Mouse (Mus musculus) mature B cell (primary cell): ENCODE data around the gene Col4a3.

Experiments
- in situ Hi-C: fragments of 300-500 bp; cut with MboI; formaldehyde crosslinking; loops from 2 replicates; pipeline ENCODE4 v1.14.3; 2019

The Col4a3 gene

DNA sequence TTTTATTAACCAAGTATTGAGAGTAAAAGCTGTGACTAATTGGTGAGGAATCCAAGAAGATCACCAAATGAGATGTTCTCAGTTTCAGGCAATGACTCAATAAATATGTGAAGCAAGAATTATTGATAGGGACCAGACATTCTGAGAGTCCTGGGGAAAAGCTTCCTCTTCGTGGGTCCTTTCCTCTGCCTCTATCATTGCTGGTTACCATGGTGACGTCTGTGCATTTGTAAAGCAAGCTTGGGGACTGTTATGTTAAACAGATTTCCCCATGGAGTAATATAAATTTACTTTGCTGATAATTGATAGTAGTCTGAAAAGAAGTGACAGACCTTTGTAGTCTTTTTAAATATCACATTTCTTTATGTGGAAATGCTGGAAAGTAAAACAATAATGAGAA is 76.8 kb downstream of the Col4a3 start:
- in situ Hi-C loops, result no loop called here

DNA sequence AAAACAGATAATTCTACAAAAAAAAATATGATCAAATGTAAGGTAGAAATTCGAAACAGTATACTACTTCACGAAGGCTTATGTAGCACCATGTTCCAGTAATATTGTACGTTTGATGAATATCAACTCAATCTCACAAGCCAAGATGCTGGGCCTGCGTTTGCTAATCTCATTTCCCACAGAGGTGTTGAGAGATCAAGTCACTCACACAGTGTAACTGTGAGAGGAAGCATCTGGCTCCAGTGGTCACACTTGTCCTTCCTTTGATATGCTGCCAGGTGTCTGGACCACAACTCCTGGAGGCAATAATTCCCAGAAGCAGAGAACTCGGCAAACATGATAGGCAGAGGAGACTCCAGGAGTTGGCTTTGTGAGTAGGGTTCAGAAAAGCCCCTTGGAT is 99.6 kb downstream of the Col4a3 start:
- in situ Hi-C loops, result no loop called here

DNA sequence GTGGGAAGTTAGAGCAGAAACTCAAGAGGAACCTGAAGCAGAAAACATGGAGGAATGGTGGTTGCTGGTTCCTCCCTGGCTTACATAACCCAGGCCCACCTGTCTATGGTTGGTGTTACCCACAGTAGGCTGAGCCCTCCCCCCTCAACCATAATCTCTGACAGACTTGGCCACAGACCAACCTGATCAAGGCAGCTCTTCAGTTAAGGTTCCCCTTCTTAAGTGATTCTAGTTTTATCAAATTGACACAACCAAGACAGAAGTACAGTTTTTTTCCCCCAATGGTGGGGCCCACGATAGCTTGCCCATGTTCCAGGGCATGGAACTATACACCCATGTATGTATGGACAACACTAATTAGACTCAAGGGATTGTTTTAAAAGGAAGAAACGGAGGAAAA is 100.1 kb downstream of the Col4a3 start:
- in situ Hi-C loops, result no loop called here

DNA sequence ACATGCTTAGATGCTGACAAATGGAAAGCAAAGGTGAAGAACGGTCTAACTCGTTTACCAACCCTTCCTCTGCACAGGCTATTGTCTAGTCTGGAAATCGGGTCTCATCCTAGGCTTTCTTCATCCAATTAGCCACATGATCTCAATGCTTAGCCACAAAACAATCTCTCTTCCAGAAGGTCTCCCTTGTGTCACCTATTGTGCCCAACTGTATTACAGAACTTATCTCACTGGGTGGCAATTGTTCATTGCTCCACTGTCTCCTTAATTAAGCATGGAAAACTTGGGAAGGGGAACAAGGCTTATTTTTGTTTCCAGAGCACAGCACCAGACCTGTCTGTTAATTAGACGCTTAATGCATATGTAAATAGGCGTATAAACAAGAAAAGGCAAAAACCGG is 101.2 kb downstream of the Col4a3 start:
- in situ Hi-C loops, result no loop called here

DNA sequence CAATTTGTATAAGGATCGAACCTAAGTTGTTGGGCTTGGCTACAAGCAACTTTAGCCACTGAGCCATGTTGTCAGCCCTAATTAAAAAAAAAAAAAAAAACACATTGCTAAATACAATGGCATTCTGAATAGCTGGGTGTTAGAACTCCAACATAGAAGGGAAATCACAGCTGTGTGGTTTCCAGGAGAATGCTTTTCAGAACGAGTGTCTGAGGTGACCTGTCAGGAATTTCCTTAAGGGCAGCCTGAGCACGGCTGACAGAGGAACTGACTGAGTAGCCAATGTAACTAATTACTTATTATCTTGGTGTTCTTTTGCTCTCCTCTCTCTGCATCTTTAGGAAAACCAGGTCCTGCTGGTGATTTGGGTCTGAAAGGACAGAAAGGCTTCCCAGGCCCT is 109.2 kb downstream of the Col4a3 start:
- in situ Hi-C loops, result no loop called here

DNA sequence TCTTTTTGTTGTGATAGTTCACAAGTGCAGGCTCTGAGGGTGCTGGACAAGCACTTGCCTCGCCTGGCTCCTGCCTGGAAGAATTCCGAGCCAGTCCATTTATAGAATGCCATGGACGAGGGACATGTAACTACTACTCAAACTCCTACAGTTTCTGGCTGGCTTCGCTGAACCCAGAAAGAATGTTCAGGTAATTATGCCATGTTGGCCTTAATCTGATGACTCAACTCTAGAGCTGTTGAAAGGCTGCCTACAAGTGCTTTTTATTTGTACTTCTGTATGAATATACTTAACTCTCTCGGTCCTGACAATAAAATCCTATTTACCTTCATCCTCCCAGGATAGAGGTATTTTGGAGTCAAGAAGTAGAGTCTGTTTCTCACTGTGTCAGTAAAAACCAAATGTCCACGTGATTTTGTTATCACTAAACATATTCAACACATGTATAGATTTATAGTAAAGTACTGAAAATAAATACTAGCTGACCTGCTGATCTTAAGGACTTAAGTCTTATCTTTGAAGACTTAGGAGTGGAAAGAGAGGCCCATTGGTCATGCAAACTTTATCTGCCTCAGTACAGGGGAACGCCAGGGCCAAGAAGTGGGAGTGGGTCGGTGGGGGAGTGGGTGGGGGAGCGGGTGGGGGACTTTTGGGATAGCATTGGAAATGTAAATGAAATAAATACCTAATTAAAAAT is 131.2 kb downstream of the Col4a3 start:
- in situ Hi-C loops, result no loop called here

DNA sequence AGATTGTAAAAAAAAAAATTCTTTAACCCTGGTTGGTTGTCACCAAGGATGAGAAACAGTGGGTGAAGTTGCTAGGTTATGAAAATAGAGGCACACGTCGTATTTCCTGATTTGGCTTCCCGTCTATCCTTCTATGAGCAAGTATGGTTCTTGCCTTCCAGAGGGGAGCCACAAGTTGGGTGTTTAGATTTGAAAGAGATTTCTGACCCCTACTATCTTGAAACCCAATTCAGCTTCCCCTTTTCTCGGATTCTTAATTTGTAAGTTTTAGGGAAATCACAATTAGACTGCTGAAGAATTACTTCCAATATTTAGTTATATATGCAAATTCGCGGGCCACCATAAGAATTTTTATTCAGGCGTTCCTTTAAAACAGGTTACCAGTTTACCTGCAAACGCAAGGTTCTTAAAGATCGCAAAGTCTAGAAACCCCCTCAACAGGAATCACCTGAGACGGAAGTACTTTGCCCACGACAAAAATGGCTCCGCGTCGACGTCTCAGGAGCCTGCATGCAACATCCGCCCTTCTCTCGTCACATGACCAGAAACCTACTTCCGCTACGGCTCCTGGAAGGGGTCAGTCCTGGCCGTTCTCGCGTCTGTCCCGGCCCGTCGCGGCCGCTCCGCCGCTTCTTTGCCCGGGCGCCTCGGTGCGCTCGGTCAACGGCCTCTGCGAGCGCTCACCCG is 137.8 kb downstream of the Col4a3 start, which contains the start of gene Mff:
TSS of gene Mff (plus strand) at position 552 of the 687 bp plus-strand sequence.
- in situ Hi-C loops, result no loop called here

DNA sequence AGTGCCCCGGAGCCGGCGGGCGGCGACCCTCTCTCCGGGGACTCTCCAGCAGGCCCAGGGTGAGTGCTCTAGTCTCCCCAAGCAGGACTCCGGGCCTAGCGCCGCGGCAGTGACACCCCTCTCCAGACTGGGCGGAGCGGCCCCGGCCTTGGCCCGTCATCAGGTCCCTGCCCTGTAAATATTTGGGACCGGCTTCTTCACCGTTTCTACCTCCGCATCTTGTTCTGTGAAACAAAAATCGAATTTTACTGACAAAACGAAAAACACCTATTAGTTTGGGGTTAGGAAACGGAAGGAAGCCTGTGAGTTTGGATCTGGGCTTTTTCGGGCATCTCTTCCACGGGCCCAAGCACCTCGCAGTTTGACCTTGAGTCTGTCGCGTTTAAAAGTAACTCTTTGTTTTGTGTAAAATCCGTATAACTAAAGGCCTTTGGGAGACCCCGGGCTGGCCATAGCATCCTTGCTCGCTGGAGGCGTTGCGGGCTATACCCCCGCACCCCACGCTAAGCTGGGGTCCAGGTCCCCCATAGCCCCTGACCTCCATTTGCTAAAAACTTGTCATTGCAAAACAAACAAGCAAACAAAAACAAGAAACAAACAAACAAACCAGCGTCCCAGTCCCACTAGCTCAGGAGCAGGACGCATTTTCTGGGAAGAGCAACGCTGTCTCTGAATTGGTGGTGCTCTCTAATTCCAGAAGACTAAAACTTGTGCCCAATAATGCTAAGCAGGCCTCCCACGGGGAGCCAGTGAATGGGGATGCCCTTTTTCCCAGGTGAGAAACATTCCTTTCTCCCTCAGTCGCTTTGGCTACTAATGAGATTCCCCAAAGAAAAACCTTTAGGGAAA is 138.5 kb downstream of the Col4a3 start:
- in situ Hi-C loops, result no loop called here

DNA sequence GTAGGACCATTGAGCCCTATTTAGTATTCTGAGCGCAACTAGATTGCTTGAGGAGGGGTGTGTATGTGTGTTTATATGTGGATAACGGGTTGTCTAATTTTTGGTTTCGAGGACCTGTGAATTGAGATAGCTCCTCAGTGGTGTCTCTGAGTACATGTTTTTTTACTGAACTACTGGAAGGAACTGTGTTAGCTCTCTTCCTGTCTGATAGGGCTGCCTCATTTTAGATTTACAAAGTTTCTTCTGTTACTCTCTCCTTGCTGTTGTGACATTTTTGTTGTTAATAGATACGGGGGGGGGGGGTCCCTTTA is 139.1 kb downstream of the Col4a3 start:
- in situ Hi-C loops, result no loop called here

DNA sequence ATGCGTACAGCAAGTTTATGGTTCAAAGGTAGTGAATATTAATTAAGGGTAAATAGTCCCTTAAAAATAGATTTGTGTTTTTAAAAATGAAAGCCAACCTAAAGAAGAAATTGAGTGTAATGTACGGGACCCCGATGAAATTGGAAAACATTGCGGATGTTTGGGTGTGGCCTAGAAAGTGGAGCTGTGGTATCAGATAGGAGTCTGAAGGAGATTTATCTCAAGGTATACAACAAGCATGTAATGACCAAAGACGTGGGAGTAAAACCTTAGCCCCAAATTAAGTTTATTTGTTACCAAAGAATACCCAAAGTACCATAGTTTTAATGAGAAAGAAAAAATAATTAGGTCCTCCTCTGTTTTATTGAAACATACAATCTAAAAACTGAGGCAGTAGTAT is 139.8 kb downstream of the Col4a3 start:
- in situ Hi-C loops, result no loop called here

DNA sequence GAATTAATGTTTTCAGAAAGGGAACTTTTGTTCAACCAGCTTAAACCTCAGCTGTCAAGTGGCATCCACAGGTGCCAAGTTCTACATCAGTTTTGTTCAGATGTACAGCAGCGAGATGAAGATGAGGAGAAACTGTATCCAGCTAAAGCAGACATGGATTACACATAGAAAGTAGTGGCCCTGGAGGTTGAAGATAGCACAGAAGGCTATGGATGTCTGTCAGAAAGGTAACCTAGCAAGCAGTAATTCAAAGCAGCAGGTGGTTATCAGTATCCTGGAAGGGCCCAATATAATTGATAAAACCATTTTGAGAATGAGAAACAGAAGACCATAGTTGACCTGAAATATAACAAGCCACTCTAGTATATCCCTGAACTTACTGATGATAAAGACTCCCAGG is 146.6 kb downstream of the Col4a3 start:
- in situ Hi-C loops, result no loop called here

DNA sequence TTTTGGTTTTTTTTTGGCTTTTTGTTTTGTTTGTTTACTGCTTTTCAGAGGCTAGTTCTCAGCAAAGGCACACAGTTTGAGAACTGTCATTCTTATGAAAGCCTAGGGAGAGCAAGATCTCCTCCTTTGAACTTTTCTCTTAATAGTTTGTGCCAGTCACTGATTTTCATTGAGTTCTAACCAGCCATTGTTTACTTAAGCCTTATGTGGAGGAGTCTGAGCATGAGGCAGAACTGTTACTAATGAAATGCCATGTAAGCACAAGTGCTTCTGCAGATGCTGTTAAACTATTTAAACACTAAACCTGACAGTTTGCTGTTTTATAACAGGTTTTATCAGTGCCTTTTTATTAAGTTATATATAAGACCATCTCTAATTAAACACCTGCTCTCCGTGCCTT is 151.3 kb downstream of the Col4a3 start:
- in situ Hi-C loops, result no loop called here

DNA sequence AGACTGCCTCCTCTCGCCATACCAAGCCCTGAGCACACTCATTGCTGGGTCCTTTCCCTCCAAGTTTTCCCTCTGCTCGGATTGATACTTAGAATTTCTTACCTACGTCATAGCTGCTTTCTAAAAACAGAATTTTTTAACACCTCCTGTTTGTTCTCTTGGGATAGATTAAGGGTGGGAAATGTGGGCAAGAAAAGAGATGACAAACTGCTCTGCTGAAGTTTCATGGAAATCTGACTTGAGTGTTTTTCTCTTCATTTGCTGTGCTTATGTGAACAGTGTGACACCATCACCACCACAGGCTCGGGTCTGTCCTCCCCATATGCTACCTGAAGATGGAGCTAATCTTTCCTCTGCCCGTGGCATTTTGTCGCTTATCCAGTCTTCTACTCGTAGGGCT is 154.8 kb downstream of the Col4a3 start:
- in situ Hi-C loops, result no loop called here

DNA sequence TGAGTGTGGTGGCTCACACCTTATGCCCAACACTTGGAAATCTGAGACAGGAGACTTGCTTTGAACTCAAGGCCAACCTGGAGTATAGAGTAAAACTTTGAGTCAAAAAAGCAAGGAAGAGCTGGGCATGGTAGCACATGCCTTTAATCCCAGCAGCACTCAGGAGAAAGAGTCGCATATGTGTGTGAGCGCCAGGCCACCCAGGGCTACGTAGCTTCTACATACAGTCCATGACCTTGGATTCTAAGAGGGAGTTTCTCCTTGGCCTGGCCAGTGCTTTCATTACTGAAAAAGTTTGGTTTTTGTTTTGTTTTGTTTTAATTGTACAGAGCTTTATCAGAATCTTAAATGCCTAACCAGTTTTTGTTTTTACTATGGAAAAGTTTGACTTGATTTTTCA is 157.2 kb downstream of the Col4a3 start:
- in situ Hi-C loops, result no loop called here

DNA sequence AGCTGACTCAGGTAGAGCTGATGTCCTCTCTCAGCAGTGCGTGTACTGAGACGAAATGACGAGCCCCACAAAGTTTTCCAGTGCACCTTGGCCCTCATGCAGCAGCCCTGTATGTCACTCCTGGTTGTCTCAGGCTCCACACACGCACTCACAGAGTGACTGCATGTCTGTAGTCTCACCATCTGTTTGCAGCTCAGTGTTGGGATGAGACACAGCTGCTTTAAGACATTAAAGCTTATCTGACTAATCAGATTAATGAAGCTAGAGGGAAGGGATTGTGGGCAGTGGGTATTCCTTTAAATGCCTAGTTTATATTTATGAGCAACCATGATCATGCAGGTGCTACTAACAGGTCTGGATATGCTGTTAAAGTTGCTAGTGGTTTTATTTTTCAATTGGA is 159.7 kb downstream of the Col4a3 start:
- in situ Hi-C loops, result no loop called here

DNA sequence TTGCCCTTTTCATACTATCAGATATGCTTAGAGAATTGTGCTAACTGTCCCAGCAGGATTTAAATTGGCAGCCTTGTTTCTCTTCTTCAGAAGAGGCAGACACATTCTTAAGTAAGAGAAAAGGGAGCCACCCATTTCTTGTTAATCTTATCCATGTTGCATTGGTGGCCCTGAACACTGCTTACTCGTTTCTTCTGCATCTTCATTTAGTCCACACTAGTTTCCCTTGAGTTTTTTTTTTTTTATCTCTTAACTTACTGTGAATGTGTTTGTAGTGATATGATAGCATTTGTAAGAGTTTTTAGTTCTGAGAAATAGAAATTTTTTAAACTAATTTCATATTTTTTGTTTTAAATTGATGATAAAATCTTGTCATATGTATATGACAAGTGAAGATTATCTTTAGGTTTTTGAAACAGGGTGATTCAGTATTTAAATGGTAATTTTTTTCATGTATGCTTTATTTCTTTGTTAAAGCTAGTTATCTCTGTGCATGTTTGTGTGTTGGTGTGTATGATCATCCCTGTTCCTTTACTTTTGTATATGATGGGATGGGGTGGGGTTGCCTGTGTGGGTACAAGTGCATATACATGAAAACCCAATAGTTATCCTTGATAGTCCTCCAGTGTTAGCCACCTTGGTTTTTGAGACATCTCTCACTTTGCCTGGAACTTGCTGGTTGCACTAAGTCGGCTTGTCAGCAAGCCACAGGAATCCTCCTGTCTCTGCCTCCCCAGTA is 161.2 kb downstream of the Col4a3 start:
- in situ Hi-C loops, result no loop called here

DNA sequence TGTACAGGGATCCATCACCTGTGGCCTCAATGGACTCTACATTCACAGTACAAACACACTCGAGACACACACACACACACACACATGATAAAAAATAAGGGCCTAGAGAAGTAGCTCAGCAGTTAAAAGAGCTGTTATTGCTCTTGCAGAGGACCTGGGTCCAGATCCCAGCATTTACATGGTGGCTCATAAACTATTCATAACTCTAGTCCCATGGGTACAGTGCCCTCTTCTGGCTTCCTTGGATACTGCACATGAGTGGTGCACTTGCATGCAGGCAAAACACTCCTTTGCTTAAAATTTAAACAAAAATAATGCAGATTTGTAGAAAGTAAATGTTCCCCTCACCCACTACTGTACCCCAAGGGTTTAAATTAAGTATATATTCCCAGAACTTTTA is 172.8 kb downstream of the Col4a3 start:
- in situ Hi-C loops, result no loop called here

DNA sequence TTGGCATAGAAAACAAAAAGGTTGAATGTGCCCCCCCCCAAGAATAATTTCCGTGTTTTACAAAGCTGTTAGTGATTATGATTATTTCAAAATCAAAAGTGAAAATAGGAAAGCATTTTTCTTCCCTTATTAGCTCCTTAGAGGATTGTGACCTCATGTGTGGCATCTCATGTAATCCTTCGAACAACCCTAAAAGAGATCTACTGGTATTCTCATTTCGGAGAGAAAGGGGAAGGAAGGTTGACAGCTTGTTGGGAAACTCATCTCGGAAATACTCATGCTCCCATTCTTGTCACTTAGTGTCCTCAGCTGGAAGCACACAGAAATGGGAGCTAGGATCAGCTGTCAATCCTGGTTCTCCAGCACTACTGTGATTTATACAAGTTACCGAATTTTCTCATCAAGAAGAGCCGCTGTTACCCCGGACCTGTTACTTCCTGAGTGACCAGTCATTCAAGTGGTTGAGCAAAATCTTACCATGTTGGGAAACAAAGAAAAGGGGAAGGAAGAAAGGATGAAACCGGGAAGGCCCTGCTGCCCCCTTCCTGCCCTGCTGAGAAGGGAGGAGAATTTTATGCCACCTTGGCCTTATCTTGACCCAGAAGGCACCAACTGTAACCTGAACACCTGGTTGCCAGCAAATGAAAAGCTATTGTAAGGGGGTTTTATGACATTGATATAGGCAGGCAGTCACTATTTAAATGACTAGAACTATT is 174.9 kb downstream of the Col4a3 start:
- in situ Hi-C loops, result no loop called here

DNA sequence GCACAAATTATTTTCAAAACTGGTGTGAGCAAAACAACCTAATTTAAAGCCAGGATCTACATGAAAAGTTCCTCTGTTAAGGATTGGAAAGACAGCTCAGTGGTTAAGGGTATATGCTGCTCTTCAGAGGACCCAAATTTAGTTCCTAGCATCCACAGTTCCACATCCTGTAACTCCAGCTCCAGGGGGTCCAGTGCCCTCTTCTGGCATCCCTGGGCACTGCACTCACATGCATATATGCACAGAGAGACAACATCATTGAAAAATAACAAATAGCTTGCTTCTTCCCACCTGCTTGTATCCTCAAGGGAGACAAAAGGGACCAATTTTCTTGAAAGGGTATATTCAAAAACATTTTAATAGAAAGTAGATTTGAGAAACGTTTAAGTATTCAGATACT is 175.6 kb downstream of the Col4a3 start:
- in situ Hi-C loops, result no loop called here

DNA sequence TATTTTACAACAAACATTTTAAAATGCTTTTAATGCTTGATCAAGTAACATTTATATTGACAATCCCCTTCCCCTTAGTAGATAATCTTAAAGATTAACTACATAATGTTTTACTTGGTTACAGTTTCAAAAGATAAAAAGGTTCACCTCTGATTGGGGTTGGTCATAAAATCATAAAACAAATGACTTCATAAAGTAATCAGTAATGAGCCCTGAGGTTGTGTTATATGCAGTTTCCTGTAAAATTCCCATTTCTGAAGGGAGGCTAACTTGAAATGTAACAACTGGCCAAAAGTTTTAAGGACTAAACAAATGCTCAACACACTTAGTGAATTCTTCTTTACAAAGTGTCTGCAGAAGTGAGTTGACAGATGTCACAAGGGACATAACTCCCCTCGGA is 179.5 kb downstream of the Col4a3 start:
- in situ Hi-C loops, result no loop called here

DNA sequence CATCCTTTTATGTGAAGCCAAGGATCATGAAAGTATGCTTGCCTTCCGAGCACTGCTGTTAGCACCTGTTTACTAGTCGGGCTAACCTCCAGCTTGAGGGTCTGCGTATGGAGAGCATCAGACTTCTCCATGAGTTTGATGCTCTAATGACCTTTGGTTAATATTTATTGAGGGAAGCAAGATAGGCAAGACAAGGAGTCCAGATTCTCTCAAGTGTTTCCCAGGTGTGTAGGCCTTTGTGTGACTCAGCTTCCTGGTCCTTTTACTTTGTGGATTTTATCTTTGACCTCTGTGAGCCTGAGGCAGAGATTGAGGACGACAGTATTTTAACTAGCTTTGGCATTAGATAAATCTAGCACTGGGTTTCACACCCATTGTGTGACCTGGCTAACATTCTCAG is 179.9 kb downstream of the Col4a3 start:
- in situ Hi-C loops, result no loop called here

DNA sequence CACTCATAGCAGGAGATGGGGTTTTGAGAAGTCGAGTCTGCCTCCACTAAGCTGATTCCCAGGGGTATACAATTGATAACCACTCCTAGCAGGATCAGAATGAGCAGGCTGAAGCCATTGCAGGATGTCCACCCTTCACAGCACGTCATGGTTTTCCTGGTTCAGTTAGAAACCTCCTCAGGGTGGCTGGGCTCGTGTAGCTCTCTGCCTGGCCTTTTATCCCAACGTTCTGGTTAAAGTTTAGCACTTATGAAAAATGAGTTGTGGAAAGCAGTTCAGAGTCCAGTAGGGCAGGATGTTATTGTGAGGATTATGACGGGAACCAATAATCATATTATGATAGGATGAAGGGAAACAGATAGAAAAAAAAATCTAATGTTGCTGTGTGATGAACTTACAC is 181.5 kb downstream of the Col4a3 start, which contains the start of gene Tm4sf20:
TSS of gene Tm4sf20 (minus strand) at position 193 of the 400 bp plus-strand sequence.
- in situ Hi-C loops, result no loop called here
